Mouse (Mus musculus): ENCODE measurements around the gene Ier3.

GRCm38 (mm10) chr17:35860831-35861197 lies 39.3 kb downstream of the Ier3 start:
- TF ChIP-seq CTCF (IDR thresholded peaks at IDR 0.05; ENCODE audit: borderline replicate concordance, insufficient read depth, low read depth, low read length) (no peak), POLR2A (IDR thresholded peaks at IDR 0.05; ENCODE audit: borderline replicate concordance, insufficient read depth, low read length) (no peak)
